Mouse (Mus musculus) embryonic facial prominence, embryonic 15.5 days (tissue): ENCODE measurements around the gene Ankrd23. TPM values are rescaled to one million over a fixed set of nuclear protein-coding genes. Genes with fewer than 3 reads are reported as not detected.

ENCODE experiments used
- ATAC-seq: fragments of 200-750 bp; cut with Nextera tagmentation; 2 replicates; pipeline ENCODE4 v1.8.0; 2017; ENCODE audit warnings: low read depth, moderate TSS enrichment; ENCODE audit not compliant: insufficient number of reproducible peaks, low FRiP score, low TSS enrichment
- H3K27ac ChIP-seq: fragments of 300-500 bp; sonication (generic); replicated peaks from 2 replicates; pipeline ENCODE4 v1.5.1; 2015; ENCODE audit warnings: mild to moderate bottlenecking, inconsistent platforms
- H3K27me3 ChIP-seq: fragments of 300-500 bp; sonication (generic); 2 replicates; pipeline ENCODE4 v1.6.1; 2015; ENCODE audit warnings: inconsistent platforms
- H3K36me3 ChIP-seq: fragments of 300-500 bp; sonication (generic); 2 replicates; pipeline ENCODE4 v1.6.1; 2015; ENCODE audit warnings: mild to moderate bottlenecking, inconsistent platforms
- H3K4me1 ChIP-seq: fragments of 300-500 bp; sonication (generic); 2 replicates; pipeline ENCODE4 v1.6.1; 2015; ENCODE audit warnings: inconsistent platforms
- H3K4me2 ChIP-seq: fragments of 300-500 bp; sonication (generic); replicated peaks from 2 replicates; pipeline ENCODE4 v1.6.1; 2015; ENCODE audit warnings: mild to moderate bottlenecking, inconsistent platforms
- H3K4me3 ChIP-seq: fragments of 300-500 bp; sonication (generic); replicated peaks from 2 replicates; pipeline ENCODE4 v1.5.1; 2015; ENCODE audit warnings: mild to moderate bottlenecking, inconsistent platforms
- H3K9ac ChIP-seq: fragments of 300-500 bp; sonication (generic); 2 replicates; pipeline ENCODE4 v1.6.1; 2015; ENCODE audit warnings: inconsistent platforms
- H3K9me3 ChIP-seq: fragments of 300-500 bp; sonication (generic); replicated peaks from 2 replicates; pipeline ENCODE4 v1.6.1; 2016; ENCODE audit warnings: inconsistent platforms
- WGBS: fragments of 180-500 bp; shearing (Covaris S2); methylation state at CpG from one replicate; pipeline ENCODE4 v1.1.7; 2015; 5-methylcytosine and 5-hydroxymethylcytosine counted together
- polyA plus RNA-seq: library from polyadenylated mRNA; unstranded; fragments of >200 nt; fragmentation: Nextera tagmentation; extraction: Ambion mirVana; gene quantifications from 2 replicates; pipeline ENCODE4 v1.2.1, GENCODE M21; 2015

The Ankrd23 gene
- polyA plus RNA-seq, 1 experiment from 2014 or later = 21.6 TPM

DNA sequence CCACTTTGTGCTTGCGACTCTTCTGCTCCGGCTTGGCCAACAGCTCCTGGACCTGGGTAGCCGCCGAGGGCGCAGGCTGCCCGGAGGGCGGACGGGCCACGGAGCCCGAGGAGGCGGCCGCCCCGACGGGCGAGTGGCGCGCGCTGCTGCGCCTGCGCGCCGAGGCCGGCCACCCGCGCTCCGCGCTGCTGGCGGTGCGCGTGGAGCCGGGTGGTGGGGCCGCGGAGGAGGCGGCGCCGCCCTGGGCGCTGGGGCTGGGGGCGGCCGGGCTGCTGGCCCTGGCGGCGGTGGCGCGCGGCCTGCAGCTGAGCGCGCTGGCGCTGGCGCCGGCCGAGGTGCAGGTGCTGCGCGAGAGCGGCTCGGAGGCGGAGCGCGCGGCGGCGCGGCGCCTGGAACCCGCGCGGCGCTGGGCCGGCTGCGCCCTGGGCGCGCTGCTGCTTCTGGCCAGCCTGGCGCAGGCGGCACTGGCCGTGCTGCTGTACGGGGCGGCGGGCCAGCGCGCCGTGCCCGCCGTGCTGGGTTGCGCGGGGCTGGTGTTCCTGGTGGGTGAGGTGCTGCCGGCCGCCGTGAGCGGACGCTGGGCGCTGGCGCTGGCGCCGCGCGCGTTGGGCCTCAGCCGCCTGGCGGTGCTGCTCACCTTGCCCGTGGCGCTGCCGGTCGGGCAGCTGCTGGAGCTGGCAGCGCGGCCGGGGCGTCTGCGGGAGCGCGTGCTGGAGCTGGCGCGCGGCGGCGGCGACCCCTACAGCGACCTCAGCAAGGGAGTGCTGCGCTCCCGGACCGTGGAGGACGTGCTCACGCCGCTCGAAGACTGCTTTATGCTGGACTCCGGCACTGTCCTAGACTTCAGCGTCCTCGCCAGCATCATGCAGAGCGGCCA is 24.4 kb downstream of the Ankrd23 start:
- peak; percentile 74 for ATAC-seq
- Histone ChIP-seq H3K4me3 (peak overlapping the region; percentile 99), H3K36me3 (peaks cover 3% of the 10 kb centered on the region), H3K27ac (peak overlapping the region; percentile 100), H3K9ac (peak overlapping the region; percentile 83), H3K4me1 (peaks cover 26% of the 10 kb centered on the region), H3K27me3 (no peaks in the 10 kb centered on the region), H3K4me2 (peak overlapping the region; percentile 90), H3K9me3 (no peaks in the 10 kb centered on the region)
- under 1% methylated on average over 104 of the region's 126 CpGs for WGBS

DNA sequence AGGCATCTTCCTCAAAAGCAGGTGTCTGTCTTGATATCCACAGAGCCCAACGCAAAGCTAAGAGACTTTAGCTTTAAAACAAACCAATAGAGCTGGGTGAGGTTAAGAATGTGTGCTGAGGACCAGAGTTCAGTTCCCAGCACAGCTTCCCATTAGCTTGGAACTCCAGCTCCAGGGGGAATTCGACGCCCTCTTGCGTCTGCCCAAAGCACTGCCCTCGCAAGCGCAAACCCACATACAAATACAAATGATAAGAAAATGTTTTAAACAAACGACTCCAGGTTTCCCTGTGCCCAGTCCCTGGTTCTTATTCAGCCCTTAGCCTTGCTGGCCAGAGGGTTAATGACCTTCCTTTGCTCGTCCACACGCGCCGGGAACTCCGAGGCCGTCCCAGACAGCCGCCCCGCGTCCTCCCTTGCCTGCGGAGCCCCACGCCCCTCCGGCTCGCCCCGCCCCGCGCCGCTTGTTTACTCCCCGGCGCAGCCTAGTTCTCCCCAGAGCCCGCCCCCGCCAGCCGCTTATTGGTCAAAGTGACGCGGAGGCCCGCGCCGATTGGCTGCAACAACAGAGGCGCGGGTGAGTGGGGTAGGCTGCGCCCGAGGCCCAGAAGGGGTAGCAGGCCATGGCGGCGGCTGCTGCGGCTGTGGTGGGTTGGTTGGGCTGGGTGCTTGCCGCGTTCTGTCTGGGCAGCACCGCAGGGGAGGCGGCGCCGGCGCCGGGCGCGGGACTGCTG is 25.2 kb downstream of the Ankrd23 start, which contains the start of gene Cnnm3:
Cnnm3 (plus strand) TSS at position 579 of the 733 bp plus-strand sequence.
- Histone ChIP-seq H3K27me3 (no peaks in the 10 kb centered on the region), H3K27ac (peak within 1 kb of the TSS; percentile 100), H3K36me3 (peaks cover 9% of the 10 kb centered on the region), H3K4me1 (peaks cover 26% of the 10 kb centered on the region), H3K9ac (peak within 1 kb of the TSS; percentile 83), H3K9me3 (no peaks in the 10 kb centered on the region), H3K4me2 (peak within 1 kb of the TSS; percentile 90), H3K4me3 (peak within 1 kb of the TSS; percentile 99)
- WGBS = 1% methylated on average over 46 of the region's 51 CpGs
- ATAC-seq = peak; percentile 99

DNA sequence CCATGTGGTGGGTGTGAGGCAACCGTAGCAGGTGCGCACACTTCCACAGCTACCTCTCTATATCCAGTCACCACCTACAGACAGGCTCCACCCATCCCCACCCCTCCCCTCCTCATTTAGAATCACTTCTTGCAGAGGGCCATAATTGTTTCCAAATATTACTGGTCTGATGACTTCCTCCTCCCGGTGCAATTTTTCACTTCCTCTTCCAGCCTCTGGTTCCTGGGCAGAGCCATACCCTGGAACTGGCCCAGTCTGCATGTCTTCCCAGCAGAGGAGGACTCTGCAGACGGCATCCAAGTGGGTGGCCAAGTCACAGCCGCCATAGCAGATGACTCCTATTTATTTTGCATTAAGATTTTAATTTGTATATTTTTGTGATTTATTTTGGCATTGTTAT is 28.4 kb downstream of the Ankrd23 start:
- WGBS = 67% methylated on average over 5 of the region's 5 CpGs

DNA sequence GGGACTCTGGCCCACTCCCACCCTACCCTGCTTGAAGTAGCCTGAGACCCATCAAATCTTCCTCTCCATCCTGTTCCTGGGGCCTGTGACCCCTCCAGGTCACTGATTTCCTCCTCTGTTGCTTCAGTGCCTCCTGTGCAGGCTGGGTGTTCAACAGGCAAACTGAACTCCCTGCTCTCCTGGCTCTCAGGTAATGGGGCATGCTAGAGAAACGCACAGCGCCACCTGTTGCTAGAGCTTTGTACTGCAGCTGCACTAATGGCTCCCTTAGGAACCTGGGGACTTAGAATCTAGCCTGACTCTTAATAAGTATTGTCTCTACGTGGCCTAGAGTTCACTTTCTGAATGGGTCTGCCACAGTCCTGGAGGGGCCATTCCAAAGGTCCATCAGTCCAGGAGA is 35.4 kb downstream of the Ankrd23 start:
- Histone ChIP-seq H3K4me1 (no peaks in the 10 kb centered on the region), H3K9me3 (no peaks in the 10 kb centered on the region), H3K4me3 (no peak overlapping the region), H3K9ac (no peak overlapping the region), H3K36me3 (peaks cover 37% of the 10 kb centered on the region), H3K27me3 (no peaks in the 10 kb centered on the region), H3K27ac (no peak overlapping the region), H3K4me2 (no peak overlapping the region)
- 2% methylated on average over 3 of the region's 3 CpGs for WGBS
- no peak for ATAC-seq

More for the DNA sequence above, 28.4 kb downstream of the Ankrd23 start:
- no peak overlapping the region for H3K9ac ChIP-seq
- no peak for ATAC-seq
- no peak overlapping the region for H3K27ac ChIP-seq
- no peaks in the 10 kb centered on the region for H3K9me3 ChIP-seq
- H3K36me3 ChIP-seq = peaks cover 14% of the 10 kb centered on the region
- peaks cover 6% of the 10 kb centered on the region for H3K4me1 ChIP-seq
- H3K27me3 ChIP-seq = no peaks in the 10 kb centered on the region
- no peak overlapping the region for H3K4me3 ChIP-seq
- H3K4me2 ChIP-seq = no peak overlapping the region

DNA sequence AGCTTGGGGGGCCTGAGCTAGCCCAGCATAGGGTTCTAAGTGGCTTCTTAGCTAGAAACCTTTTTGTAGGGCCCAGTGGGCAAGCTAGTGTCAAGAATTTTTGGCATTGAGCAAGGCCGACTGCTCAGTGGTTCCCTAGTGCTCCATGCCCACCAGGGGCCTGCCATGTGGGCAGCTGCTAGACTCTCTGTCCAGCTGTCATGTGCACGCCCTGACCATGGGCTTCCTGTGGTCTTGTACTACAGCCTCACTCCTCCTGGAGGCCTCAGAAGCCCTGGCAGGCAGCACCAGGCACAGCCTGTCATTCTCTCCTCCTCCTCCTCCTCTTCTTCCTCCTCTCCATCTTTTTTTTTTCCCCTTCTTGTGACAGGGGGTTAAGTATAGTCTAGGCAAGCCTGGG is 39.4 kb downstream of the Ankrd23 start:
- Histone ChIP-seq H3K27me3 (no peaks in the 10 kb centered on the region), H3K4me1 (0 out of 2 replicates have a peak, but pooled peaks cover 4% of the 10 kb centered on the region), H3K9me3 (no peaks in the 10 kb centered on the region), H3K9ac (no peak overlapping the region), H3K4me3 (no peak overlapping the region), H3K4me2 (no peak overlapping the region), H3K27ac (no peak overlapping the region), H3K36me3 (peaks cover 31% of the 10 kb centered on the region)
- WGBS = 80% methylated on average over 2 of the region's 2 CpGs
- no peak for ATAC-seq

DNA sequence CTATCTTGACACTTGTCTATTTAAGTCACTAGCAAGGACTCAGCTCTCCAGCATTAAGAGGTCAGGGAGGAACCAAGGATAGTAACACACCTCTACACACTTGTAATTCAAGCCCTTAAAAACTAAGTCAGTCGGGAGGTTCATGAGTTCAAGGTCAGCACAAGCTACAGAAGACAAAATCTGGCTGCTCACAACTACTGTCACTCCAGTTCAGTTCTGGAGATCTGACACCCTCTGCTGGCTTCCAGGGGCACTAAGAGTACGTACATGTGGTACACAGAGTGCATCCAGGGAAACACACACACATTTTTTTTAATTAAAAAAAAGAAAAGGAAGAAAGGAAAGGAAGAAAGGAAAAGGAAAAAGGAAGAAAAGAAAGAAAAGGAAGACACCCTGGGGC is 40.0 kb downstream of the Ankrd23 start:
- WGBS = 38% methylated on average over 2 of the region's 2 CpGs

DNA sequence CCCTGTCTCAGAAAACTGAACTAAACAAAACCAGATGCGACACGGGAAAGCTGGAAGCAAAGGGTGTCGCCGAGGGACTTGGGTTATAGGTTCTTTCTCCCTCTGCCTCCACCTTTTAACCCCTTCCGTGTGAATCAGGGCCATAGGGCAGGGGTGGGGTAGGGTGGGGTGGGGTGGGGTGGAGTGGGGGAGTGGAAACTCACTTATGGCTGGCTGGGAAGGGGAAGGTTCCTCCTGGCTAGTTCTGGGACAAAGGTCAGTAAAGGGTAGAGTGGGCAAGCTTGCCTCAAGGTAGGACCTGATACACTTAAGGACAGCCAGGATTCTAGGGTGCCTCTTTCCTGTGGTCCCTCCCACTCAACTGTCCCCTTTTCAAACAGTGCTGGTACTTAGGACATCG is 43.4 kb downstream of the Ankrd23 start:
- ATAC-seq = no peak
- H3K27ac ChIP-seq = no peak overlapping the region
- no peaks in the 10 kb centered on the region for H3K9me3 ChIP-seq
- H3K36me3 ChIP-seq = 0 out of 2 replicates have a peak, but pooled peaks cover 3% of the 10 kb centered on the region
- H3K4me3 ChIP-seq = no peak overlapping the region
- 0 out of 2 replicates have a peak, but pooled peaks cover 8% of the 10 kb centered on the region for H3K4me1 ChIP-seq
- H3K27me3 ChIP-seq = no peaks in the 10 kb centered on the region
- H3K4me2 ChIP-seq = no peak overlapping the region
- 56% methylated on average over 6 of the region's 6 CpGs for WGBS
- no peak overlapping the region for H3K9ac ChIP-seq

More for the DNA sequence above, 40.0 kb downstream of the Ankrd23 start:
- Histone ChIP-seq H3K4me2 (no peak overlapping the region), H3K36me3 (peaks cover 31% of the 10 kb centered on the region), H3K9me3 (no peaks in the 10 kb centered on the region), H3K27ac (no peak overlapping the region), H3K27me3 (no peaks in the 10 kb centered on the region), H3K4me3 (no peak overlapping the region), H3K4me1 (0 out of 2 replicates have a peak, but pooled peaks cover 8% of the 10 kb centered on the region), H3K9ac (no peak overlapping the region)
- ATAC-seq = no peak

DNA sequence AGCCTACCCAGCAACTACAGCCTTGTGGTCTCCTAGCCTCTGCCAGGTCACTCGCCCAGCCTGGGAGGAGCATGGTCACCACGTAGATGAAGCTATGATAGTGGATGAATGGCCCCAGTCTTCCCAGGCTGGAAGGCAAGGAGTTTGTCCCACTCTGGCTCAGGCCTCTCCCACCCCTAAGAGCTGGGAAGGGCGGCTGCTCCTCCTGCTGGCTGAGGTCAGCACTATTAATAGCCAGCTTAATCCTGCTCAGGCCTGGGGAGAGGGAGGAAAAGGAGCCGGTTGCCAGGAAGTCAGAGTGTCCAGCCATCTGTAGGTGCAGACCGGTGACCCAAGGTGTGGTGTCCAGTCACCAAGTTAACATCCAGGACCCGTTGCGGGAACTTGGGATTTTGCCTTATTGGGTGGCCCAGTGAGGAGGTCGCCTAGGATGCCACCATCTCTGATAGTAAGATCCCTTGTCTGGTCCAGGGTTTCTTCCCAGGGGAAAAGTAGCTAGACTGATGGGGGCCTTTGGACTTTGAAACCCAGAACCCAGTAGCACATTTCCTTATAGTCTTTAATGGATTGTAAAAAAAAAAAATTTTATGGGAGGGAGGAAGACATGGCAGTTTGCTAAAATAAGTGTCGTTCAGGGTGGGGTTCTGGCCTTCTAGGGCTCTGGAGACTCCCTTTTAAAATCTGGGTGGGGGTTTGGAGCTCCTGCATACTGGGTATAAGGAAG is 44.1 kb downstream of the Ankrd23 start:
- Histone ChIP-seq H3K4me1 (0 out of 2 replicates have a peak, but pooled peaks cover 8% of the 10 kb centered on the region), H3K36me3 (no peaks in the 10 kb centered on the region), H3K27ac (no peak overlapping the region), H3K4me2 (no peak overlapping the region), H3K9me3 (no peaks in the 10 kb centered on the region), H3K9ac (no peak overlapping the region), H3K27me3 (no peaks in the 10 kb centered on the region), H3K4me3 (no peak overlapping the region)
- 41% methylated on average over 9 of the region's 9 CpGs for WGBS
- peak; percentile 81 for ATAC-seq

DNA sequence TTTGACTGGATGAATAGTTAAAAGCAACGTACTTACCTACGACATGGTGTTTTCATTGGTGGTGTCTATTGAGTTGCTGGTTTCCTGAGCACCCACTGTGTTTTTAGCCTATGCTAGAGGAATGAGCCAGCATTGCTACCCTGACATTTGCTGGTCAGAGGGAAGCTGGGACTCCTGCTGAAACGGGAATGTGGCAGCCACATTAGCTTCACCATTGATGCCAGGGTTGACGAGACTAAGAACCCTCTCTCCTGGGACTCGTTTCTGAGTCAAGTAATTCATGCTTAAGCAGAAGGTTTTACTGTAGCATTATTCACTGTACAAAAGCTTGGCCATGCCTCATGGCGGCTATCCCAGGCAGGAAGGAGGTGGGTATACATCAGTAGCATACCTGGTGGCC is 47.0 kb downstream of the Ankrd23 start:
- Histone ChIP-seq H3K4me1 (0 out of 2 replicates have a peak, but pooled peaks cover 12% of the 10 kb centered on the region), H3K27me3 (no peaks in the 10 kb centered on the region), H3K4me3 (no peak overlapping the region), H3K9ac (no peak overlapping the region), H3K27ac (no peak overlapping the region), H3K36me3 (no peaks in the 10 kb centered on the region), H3K9me3 (no peaks in the 10 kb centered on the region), H3K4me2 (no peak overlapping the region)
- ATAC-seq = no peak
- WGBS = 74% methylated on average over 6 of the region's 6 CpGs

DNA sequence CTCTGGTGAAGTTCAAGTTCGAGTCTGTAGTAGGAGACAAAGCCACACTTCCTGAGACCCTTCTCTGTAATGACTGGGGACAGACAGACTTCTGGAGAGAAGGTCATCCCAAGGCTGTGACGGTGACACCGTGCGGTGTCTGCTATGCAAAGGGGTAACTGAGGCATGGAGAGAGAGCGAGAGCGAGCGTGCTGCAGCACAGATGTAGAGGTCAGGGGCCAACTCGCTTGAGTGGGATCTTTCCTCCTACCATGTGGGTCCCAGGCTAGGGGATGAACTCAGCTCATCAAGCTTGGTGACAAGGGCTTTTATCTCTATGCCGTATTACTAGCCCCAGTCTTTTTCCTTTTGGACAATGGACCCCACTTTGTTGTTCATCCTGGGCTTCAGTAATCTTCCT is 49.6 kb downstream of the Ankrd23 start:
- Histone ChIP-seq H3K4me3 (no peak overlapping the region), H3K9ac (no peak overlapping the region), H3K36me3 (no peaks in the 10 kb centered on the region), H3K27me3 (no peaks in the 10 kb centered on the region), H3K27ac (no peak overlapping the region), H3K9me3 (no peaks in the 10 kb centered on the region), H3K4me1 (0 out of 2 replicates have a peak, but pooled peaks cover 6% of the 10 kb centered on the region), H3K4me2 (no peak overlapping the region)
- no peak for ATAC-seq
- 82% methylated on average over 9 of the region's 9 CpGs for WGBS

DNA sequence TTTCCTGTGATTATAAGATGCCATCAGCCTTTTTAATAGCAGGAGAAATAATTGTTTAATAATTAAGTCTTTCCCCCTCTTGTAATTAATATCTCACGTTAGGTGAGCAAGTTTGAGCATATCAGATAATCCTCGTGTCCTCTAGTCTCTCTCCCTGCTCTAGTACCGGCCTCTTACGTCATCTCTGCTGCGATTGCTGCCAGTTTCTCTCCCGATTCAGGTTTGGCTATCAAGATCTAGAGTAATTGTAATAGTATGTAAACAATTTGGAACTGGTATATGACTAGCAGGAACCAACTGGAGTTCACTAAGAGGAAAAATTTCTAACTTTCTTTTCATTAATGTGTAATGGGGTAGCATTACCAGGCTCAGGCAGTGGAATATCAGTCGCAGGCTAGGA is 51.6 kb downstream of the Ankrd23 start:
- Histone ChIP-seq H3K9ac (no peak overlapping the region), H3K4me1 (0 out of 2 replicates have a peak, but pooled peaks cover 4% of the 10 kb centered on the region), H3K4me2 (no peak overlapping the region), H3K36me3 (no peaks in the 10 kb centered on the region), H3K9me3 (no peaks in the 10 kb centered on the region), H3K27ac (no peak overlapping the region), H3K27me3 (no peaks in the 10 kb centered on the region), H3K4me3 (no peak overlapping the region)
- no peak for ATAC-seq
- 46% methylated on average over 7 of the region's 7 CpGs for WGBS
